Comparison of ENCODE assay signal across 21 mouse cellular contexts in genomic region chr11:62148449-62148848, GRCm38 (mm10).
DNase-seq lines count a peak whose midpoint lies in the region; ATAC-seq and TF ChIP-seq lines count a peak whose summit lies in the region.
"Had no signal": no experiment of that assay in that cellular context is flagged by ENCODE, and none has a peak within 500 bp of the region (broad histone marks: within the 10 kb centered on the region; RNA-seq: fewer than 3 reads in every experiment).

No protein-coding gene starts in this region.

- H3K9me3 ChIP-seq in liver, embryonic 12.5 days (replicated peaks) = no peaks in the 10 kb centered on the region
- H3K9me3 ChIP-seq in hindbrain, embryonic 11.5 days (ENCODE audit: control insufficient read depth, low read length) = no peaks in the 10 kb centered on the region
- H3K9me3 ChIP-seq: embryonic facial prominence, embryonic 15.5 days; forebrain, embryonic 12.5 days; heart, embryonic 12.5 days; hindbrain, embryonic 15.5 days; neural tube, embryonic 13.5 days had no signal

- peak overlapping the region; percentile 28; the same call in 1 of the 2 replicates for H3K9ac ChIP-seq in liver, embryonic 12.5 days
- no peak overlapping the region for H3K9ac ChIP-seq in hindbrain, embryonic 11.5 days (ENCODE audit: low read depth, low read length)
- H3K9ac ChIP-seq: embryonic facial prominence, embryonic 15.5 days; forebrain, embryonic 12.5 days; heart, embryonic 12.5 days; hindbrain, embryonic 15.5 days; neural tube, embryonic 13.5 days had no signal

- H3K27ac ChIP-seq in thymus, adult 2 months (ENCODE audit: control insufficient read depth, insufficient read depth, low read length) = no peak overlapping the region
- peak overlapping the region; percentile 79 for H3K27ac ChIP-seq in liver, embryonic 12.5 days
- no peak overlapping the region for H3K27ac ChIP-seq in hindbrain, embryonic 11.5 days (ENCODE audit: low read depth, low read length)
- H3K27ac ChIP-seq: embryonic facial prominence, embryonic 15.5 days; forebrain, embryonic 12.5 days; hindbrain, embryonic 15.5 days; kidney, postnatal 0 days; neural tube, embryonic 13.5 days had no signal

- ATAC-seq in liver, embryonic 12.5 days = peak; percentile 92
- no peak for ATAC-seq in hindbrain, embryonic 11.5 days (ENCODE audit: low FRiP score)
- ATAC-seq: activated CD4-positive, CD25-positive, alpha-beta regulatory T cell, adult 4 months; intestine, postnatal 0 days; midbrain, embryonic 16.5 days had no signal

- no peak for TF ChIP-seq POLR2A in thymus, adult 2 months (IDR thresholded peaks at IDR 0.05; ENCODE audit: control insufficient read depth, extremely low read depth, insufficient read depth, low read length, poor library complexity)

- H3K4me1 ChIP-seq in thymus, adult 2 months (replicated peaks; ENCODE audit: control insufficient read depth, insufficient read depth, low read length) = no peaks in the 10 kb centered on the region
- peaks cover 25% of the 10 kb centered on the region for H3K4me1 ChIP-seq in liver, embryonic 12.5 days
- no peaks in the 10 kb centered on the region for H3K4me1 ChIP-seq in hindbrain, embryonic 11.5 days (replicated peaks; ENCODE audit: control insufficient read depth, insufficient read depth, low read length)
- H3K4me1 ChIP-seq: embryonic facial prominence, embryonic 15.5 days; forebrain, embryonic 12.5 days; hindbrain, embryonic 15.5 days; neural tube, embryonic 13.5 days had no signal

- peak overlapping the region; percentile 39 for H3K4me2 ChIP-seq in liver, embryonic 12.5 days
- H3K4me2 ChIP-seq in hindbrain, embryonic 11.5 days (replicated peaks; ENCODE audit: low read depth, low read length) = no peak overlapping the region
- H3K4me2 ChIP-seq: embryonic facial prominence, embryonic 15.5 days; forebrain, embryonic 12.5 days; heart, embryonic 12.5 days; hindbrain, embryonic 15.5 days; neural tube, embryonic 13.5 days had no signal

- no peak overlapping the region for H3K4me3 ChIP-seq in thymus, adult 2 months (ENCODE audit: control insufficient read depth, insufficient read depth, low read length)
- no peak overlapping the region for H3K4me3 ChIP-seq in liver, embryonic 12.5 days
- no peak overlapping the region for H3K4me3 ChIP-seq in hindbrain, embryonic 11.5 days (ENCODE audit: low read depth, low read length)
- H3K4me3 ChIP-seq: embryonic facial prominence, embryonic 15.5 days; forebrain, embryonic 12.5 days; heart, embryonic 12.5 days; hindbrain, embryonic 15.5 days; neural tube, embryonic 13.5 days had no signal

- 9% methylated on average over 6 of the region's 6 CpGs for WGBS in thymus, adult 2 months
- 35% methylated on average over 6 of the region's 6 CpGs for WGBS in liver, embryonic 12.5 days (ENCODE audit: insufficient replicate concordance)
- WGBS in hindbrain, embryonic 11.5 days = 90% methylated on average over 6 of the region's 6 CpGs

- TF ChIP-seq CTCF in thymus, adult 2 months (IDR thresholded peaks at IDR 0.05; ENCODE audit: borderline replicate concordance, control insufficient read depth, extremely low read depth, insufficient read depth, low read length, poor library complexity) = no peak

- no peaks in the 10 kb centered on the region for H3K36me3 ChIP-seq in thymus, adult 2 months (ENCODE audit: control insufficient read depth, insufficient read depth, low read length)
- peaks cover 67% of the 10 kb centered on the region for H3K36me3 ChIP-seq in liver, embryonic 12.5 days
- peaks cover 4% of the 10 kb centered on the region; the same call in 1 of the 2 replicates for H3K36me3 ChIP-seq in hindbrain, embryonic 11.5 days (ENCODE audit: control insufficient read depth, insufficient read depth, low read length)

- H3K27me3 ChIP-seq in thymus, adult 2 months (ENCODE audit: control insufficient read depth, insufficient read depth, low read length) = no peaks in the 10 kb centered on the region
- no peaks in the 10 kb centered on the region for H3K27me3 ChIP-seq in liver, embryonic 12.5 days (replicated peaks)
- no peaks in the 10 kb centered on the region for H3K27me3 ChIP-seq in hindbrain, embryonic 11.5 days (ENCODE audit: control insufficient read depth, insufficient read depth, low read length)
- H3K27me3 ChIP-seq: embryonic facial prominence, embryonic 15.5 days; forebrain, embryonic 12.5 days; heart, embryonic 12.5 days; hindbrain, embryonic 15.5 days; neural tube, embryonic 13.5 days had no signal

- DNase-seq in thymus, postnatal 4 days = peak; percentile 14
- no peak for DNase-seq in thymus, adult 2 months
- DNase-seq in c-Kit-positive CD71-positive TER-119-negative erythroid progenitor cells, embryonic 14.5 days (ENCODE audit: low read depth) = peak; percentile 55
- DNase-seq in naive thymus-derived CD4-positive, alpha-beta T cell, adult 2 months (ENCODE audit: low read depth) = peak; percentile 22
- DNase-seq in natural killer cell, adult 2 months (ENCODE audit: low spot score in 2 of 2) = no peak
- no peak for DNase-seq in adrenal gland, postnatal 10 days
- DNase-seq in hindbrain, embryonic 11.5 days (ENCODE audit: low spot score) = no peak
- DNase-seq: cerebellum, postnatal 10 days; embryo, embryonic 11 days; gastrocnemius, postnatal 25 days; spleen, adult 18-20 months had no signal

Comparison
In these comparisons a context has a peak if more than half of its experiments do, and no peak if none do; other contexts are left out.
1. DNase-seq: peak in thymus, postnatal 4 days (single experiment), c-Kit-positive CD71-positive TER-119-negative erythroid progenitor cells, embryonic 14.5 days (single experiment) and naive thymus-derived CD4-positive, alpha-beta T cell, adult 2 months (single experiment); none in thymus, adult 2 months (single experiment), natural killer cell, adult 2 months (0 of 2), adrenal gland, postnatal 10 days (single experiment) and hindbrain, embryonic 11.5 days (single experiment).